Mouse (Mus musculus) lung, postnatal 0 days (tissue): Measurements from ENCODE around the gene Fam204a.

Experiments used
- CTCF ChIP-seq: IDR thresholded peaks from 2 replicates; pipeline ENCODE4 v1.5.1; 2016; ENCODE audit warnings: antibody characterized with exemption, mild to moderate bottlenecking
- EP300 ChIP-seq: IDR thresholded peaks from 2 replicates; pipeline ENCODE4 v1.6.1; 2016; ENCODE audit warnings: antibody characterized with exemption, mild to moderate bottlenecking, control low read depth

DNA sequence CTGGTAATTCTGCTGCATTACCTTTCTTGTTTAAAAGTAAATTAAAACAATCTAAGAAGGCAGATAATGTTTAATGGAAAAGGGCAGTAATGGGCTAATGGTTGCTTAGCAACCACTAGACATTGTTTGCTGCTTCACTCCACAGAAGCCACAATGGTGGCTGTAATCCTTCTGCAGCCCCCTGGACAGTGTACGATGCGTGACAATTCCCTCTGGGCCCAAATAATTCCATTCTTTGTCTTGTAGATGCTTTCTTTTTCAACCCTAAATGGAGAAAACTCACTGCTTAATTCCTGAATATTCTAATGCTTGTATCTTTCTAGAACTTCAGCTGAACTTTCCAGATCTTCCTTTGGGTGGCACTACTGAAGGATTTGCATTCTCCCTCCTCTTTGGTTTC is 37.3 kb downstream of the Fam204a start:
- TF ChIP-seq EP300 (no peak), CTCF (no peak)
